8 mouse cellular contexts compared by ENCODE assay signal in the genomic region with DNA sequence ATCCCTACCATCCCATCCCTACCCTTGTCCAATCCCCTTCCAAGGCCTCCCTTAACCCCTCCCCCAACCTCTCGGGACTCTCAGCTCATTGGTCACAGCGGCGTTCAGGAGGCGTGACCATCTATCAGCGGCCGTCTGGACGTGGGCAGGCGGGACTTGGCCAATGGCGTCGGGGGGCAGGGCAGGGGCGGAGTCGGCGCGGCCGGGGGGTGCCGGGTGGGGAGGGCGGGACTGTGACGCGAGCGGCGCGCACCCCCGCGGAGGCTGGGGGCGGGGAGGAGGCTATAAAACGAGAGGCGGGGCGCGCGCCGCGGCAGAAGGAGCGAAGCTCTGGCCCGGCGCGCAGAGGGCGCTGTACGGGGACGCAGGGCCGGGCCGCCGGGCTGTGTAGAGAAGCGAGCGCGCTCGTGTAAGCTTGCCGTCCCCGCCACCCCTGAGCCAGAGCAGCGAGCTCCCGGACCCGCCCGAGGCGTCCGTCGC. TPM values are rescaled to one million over a fixed set of nuclear protein-coding genes. Genes with fewer than 3 reads are reported as not detected.
DNase-seq lines count a peak whose midpoint lies in the region; ATAC-seq lines count a peak whose summit lies in the region.

Tob1 (plus strand) TSS at position 331 of the 480 bp plus-strand sequence.

- peaks cover 7% of the 10 kb centered on the region; the same call in 1 of the 2 replicates for H3K4me1 ChIP-seq in forebrain, embryonic 11.5 days (replicated peaks; ENCODE audit: control insufficient read depth, insufficient read depth, low read length)
- H3K4me1 ChIP-seq in heart, embryonic 16.5 days (ENCODE audit: control insufficient read depth, insufficient read depth, low read length): peaks cover 8% of the 10 kb centered on the region
- H3K4me1 ChIP-seq in liver, embryonic 15.5 days (replicated peaks): peaks cover 28% of the 10 kb centered on the region
- peaks cover 27% of the 10 kb centered on the region for H3K4me1 ChIP-seq in neural tube, embryonic 12.5 days

- no peaks in the 10 kb centered on the region for H3K9me3 ChIP-seq in forebrain, embryonic 11.5 days (ENCODE audit: control insufficient read depth, low read length)
- H3K9me3 ChIP-seq in heart, embryonic 16.5 days (replicated peaks; ENCODE audit: control insufficient read depth, low read length): no peaks in the 10 kb centered on the region
- no peaks in the 10 kb centered on the region for H3K9me3 ChIP-seq in liver, embryonic 15.5 days (replicated peaks)
- H3K9me3 ChIP-seq in neural tube, embryonic 12.5 days: no peaks in the 10 kb centered on the region

- H3K9ac ChIP-seq in forebrain, embryonic 11.5 days (ENCODE audit: low read length): peak within 1 kb of the TSS; percentile 99
- H3K9ac ChIP-seq in heart, embryonic 16.5 days (ENCODE audit: low read length): peak within 1 kb of the TSS; percentile 97
- H3K9ac ChIP-seq in liver, embryonic 15.5 days: peak within 1 kb of the TSS; percentile 98
- peak within 1 kb of the TSS; percentile 99 for H3K9ac ChIP-seq in neural tube, embryonic 12.5 days

- peak within 1 kb of the TSS; percentile 97 for H3K4me2 ChIP-seq in forebrain, embryonic 11.5 days (ENCODE audit: low read depth, low read length, severe bottlenecking)
- peak within 1 kb of the TSS; percentile 91 for H3K4me2 ChIP-seq in heart, embryonic 16.5 days (ENCODE audit: low read depth, low read length)
- H3K4me2 ChIP-seq in liver, embryonic 15.5 days: peak within 1 kb of the TSS; percentile 98
- H3K4me2 ChIP-seq in neural tube, embryonic 12.5 days (replicated peaks): peak within 1 kb of the TSS; percentile 98

- peak within 1 kb of the TSS; percentile 96 for H3K27ac ChIP-seq in forebrain, embryonic 11.5 days (ENCODE audit: low read depth, low read length)
- H3K27ac ChIP-seq in heart, embryonic 16.5 days (ENCODE audit: low read length): peak within 1 kb of the TSS; percentile 100
- peak within 1 kb of the TSS; percentile 95 for H3K27ac ChIP-seq in liver, embryonic 15.5 days (replicated peaks)
- H3K27ac ChIP-seq in neural tube, embryonic 12.5 days: peak within 1 kb of the TSS; percentile 95

- H3K27me3 ChIP-seq in forebrain, embryonic 11.5 days (ENCODE audit: control insufficient read depth, insufficient read depth, low read length): no peaks in the 10 kb centered on the region
- no peaks in the 10 kb centered on the region for H3K27me3 ChIP-seq in heart, embryonic 16.5 days (ENCODE audit: control insufficient read depth, insufficient read depth, low read length)
- H3K27me3 ChIP-seq in liver, embryonic 15.5 days: no peaks in the 10 kb centered on the region
- H3K27me3 ChIP-seq in neural tube, embryonic 12.5 days (replicated peaks): no peaks in the 10 kb centered on the region

- under 1% methylated on average over 40 of the region's 55 CpGs for WGBS in forebrain, embryonic 11.5 days
- under 1% methylated on average over 42 of the region's 55 CpGs for WGBS in heart, embryonic 16.5 days
- under 1% methylated on average over 55 of the region's 55 CpGs for WGBS in liver, embryonic 15.5 days (ENCODE audit: insufficient replicate concordance)
- under 1% methylated on average over 55 of the region's 55 CpGs for WGBS in neural tube, embryonic 12.5 days

- peak; percentile 91 to 95 for DNase-seq in CD8-positive naive resting alpha-beta T cell, adult 2 months (ENCODE audit: low read depth in 2 of 2, low spot score in 2 of 2)
- peak; percentile 100 for DNase-seq in c-Kit-positive CD71-negative TER-119-negative erythroid progenitor cells, embryonic 14.5 days (ENCODE audit: low read depth)
- DNase-seq in forebrain, embryonic 11.5 days (ENCODE audit: low spot score): peak; percentile 100
- peak; percentile 97 to 99 for DNase-seq in kidney, postnatal 36 days
- peak; percentile 99 for DNase-seq in telencephalon, adult 2 months (ENCODE audit: low read depth, low spot score)

- peak; percentile 97 for ATAC-seq in forebrain, embryonic 11.5 days (replicated peaks; ENCODE audit: low FRiP score)
- peak; percentile 96 for ATAC-seq in heart, embryonic 16.5 days (replicated peaks; ENCODE audit: extremely low read depth, insufficient read depth, low FRiP score)
- ATAC-seq in liver, embryonic 15.5 days (ENCODE audit: insufficient read depth): peak; percentile 90
- ATAC-seq in neural tube, embryonic 12.5 days (ENCODE audit: low FRiP score, low read depth): peak; percentile 97

- H3K36me3 ChIP-seq in forebrain, embryonic 11.5 days (ENCODE audit: control insufficient read depth, insufficient read depth, low read length): peaks cover 6% of the 10 kb centered on the region; the same call in 1 of the 2 replicates
- H3K36me3 ChIP-seq in heart, embryonic 16.5 days (ENCODE audit: control insufficient read depth, insufficient read depth): peaks cover 9% of the 10 kb centered on the region
- peaks cover 13% of the 10 kb centered on the region for H3K36me3 ChIP-seq in liver, embryonic 15.5 days (replicated peaks)
- H3K36me3 ChIP-seq in neural tube, embryonic 12.5 days: peaks cover 10% of the 10 kb centered on the region

- H3K4me3 ChIP-seq in forebrain, embryonic 11.5 days (ENCODE audit: low read depth, low read length): peak within 1 kb of the TSS; percentile 96
- peak within 1 kb of the TSS; percentile 84 for H3K4me3 ChIP-seq in heart, embryonic 16.5 days (ENCODE audit: low read length)
- H3K4me3 ChIP-seq in liver, embryonic 15.5 days (replicated peaks): peak within 1 kb of the TSS; percentile 92
- peak within 1 kb of the TSS; percentile 90 for H3K4me3 ChIP-seq in neural tube, embryonic 12.5 days

RNA-seq across cellular contexts. Expression of gene Tob1, which starts in this region (rescaled TPM):
- polyA plus RNA-seq in forebrain, embryonic 11.5 days (2014; fragmentation: Nextera tagmentation; extraction: Ambion mirVana): 43.0 and 44.0 TPM in 2 replicates
- polyA plus RNA-seq in heart, embryonic 16.5 days (2015; fragmentation: Nextera tagmentation; extraction: Ambion mirVana): 35.7 and 41.2 TPM in 2 replicates
- 12.8 and 13.0 TPM in 2 replicates for polyA plus RNA-seq in liver, embryonic 15.5 days (2015; fragmentation: Nextera tagmentation; extraction: Ambion mirVana)
- 41.7 and 43.3 TPM in 2 replicates for polyA plus RNA-seq in neural tube, embryonic 12.5 days (2016; fragmentation: Nextera tagmentation; extraction: Ambion mirVana)

Comparison
In these comparisons a context has a peak if more than half of its experiments do, and no peak if none do; other contexts are left out.
1. Peak in every context shown above with its lines: DNase-seq, ATAC-seq, H3K4me3 ChIP-seq and H3K27ac ChIP-seq.